Mouse (Mus musculus): Measurements from ENCODE around the gene Nkap.
"Not testable (repeated sequence)": the region's sequence is repeated elsewhere in the genome, so short reads cannot be mapped to it uniquely, and the experiment has no call there.

Gene Nkap

GRCm38 (mm10) chrX:37126671-37127358 is at the start of gene Nkap:
Gene Nkap, plus strand, starts transcription at chrX:37126795.
- peak; percentile 64 for DNase-seq (ENCODE audit: low read depth, low spot score)

GRCm38 (mm10) chrX:37080345-37080744 is 46.2 kb upstream of the Nkap start:
- DNase-seq (ENCODE audit: low read depth, low spot score) = not testable (repeated sequence)

- DNase-seq (ENCODE audit: low read depth, low spot score) = no peak
These were observed 45.4 kb upstream of the Nkap start for GRCm38 (mm10) chrX:37081194-37081593.

- peak; percentile 25 for DNase-seq (ENCODE audit: low read depth, low spot score)
These were observed 42.2 kb upstream of the Nkap start for GRCm38 (mm10) chrX:37084318-37084926.

DNA sequence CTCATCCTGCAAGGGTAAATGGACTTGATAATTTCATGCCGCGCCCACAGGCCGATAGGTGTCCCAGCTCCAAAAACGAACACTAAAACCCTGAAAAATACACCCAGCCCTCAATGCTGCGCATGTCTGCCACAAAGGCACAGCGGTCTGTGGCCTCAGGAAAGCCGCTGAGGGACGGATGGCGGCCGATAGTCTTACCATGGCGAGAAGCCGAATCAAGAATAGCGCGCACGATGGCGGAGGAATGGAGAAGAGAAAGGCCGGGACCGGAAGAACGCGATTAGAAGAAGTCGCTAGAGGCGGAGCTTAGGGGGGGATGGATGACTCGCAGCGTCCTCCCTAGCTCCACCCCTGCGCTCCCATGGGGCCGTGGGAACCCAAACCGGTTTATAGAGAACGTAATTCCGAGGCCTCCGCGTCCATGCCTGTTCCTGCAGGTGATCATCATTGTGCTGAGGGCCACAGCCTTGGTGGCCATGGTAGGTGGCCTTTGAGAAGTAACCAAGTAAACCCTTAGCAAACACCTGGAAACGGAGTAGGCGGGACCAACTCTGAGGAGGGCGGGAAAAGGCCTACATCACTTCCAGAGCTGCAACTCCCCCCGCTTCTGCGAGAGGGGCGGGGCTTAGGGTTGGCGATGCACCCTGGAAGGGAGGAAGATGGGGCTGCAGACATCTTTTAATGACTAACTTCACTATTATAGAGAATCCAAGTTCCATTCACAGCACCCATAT is 41.5 kb upstream of the Nkap start, which contains the start of gene Rpl39:
Gene Rpl39, minus strand, starts transcription at position 476 of the 734 bp plus-strand sequence.
- DNase-seq (ENCODE audit: low read depth, low spot score) = peak; percentile 79

DNA sequence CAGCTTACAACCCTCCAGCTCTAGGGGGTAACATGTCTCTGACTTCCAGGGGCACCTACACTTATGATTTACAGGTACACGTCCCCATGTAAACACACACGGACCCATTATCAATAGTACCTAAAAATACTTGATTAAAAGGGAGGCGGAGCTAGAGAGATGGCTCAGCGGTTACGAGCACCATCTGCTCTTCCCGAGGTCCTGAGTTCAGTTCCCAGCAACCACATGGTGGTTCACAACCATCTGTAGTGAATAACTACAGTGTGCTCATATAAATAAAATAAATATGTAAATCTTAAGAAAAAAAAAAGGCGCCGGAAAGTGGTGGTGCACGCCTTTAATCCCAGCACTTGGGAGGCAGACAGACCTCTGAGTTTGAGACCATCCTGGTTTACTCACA is 40.9 kb upstream of the Nkap start:
- DNase-seq (ENCODE audit: low read depth, low spot score) = no peak

DNA sequence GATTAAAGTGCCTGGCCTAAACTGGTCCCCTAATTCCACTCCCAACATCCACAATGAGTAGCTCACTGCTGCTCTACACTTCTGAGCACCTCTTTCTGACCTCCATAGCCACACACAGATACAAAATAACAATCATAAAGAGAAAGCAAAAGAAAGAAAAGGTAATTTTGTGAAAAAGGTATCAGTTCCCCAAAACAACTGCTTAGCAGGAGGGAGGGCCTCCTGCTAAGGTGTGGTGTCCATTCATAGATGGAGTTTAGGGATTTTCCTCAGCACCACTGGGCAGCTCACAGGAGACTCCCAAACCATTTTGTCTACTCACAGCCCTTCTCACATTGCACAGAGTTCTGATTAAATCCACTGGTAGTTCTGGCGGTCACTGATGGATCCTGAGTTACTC is 37.8 kb upstream of the Nkap start:
- no peak for DNase-seq (ENCODE audit: low read depth, low spot score)

DNA sequence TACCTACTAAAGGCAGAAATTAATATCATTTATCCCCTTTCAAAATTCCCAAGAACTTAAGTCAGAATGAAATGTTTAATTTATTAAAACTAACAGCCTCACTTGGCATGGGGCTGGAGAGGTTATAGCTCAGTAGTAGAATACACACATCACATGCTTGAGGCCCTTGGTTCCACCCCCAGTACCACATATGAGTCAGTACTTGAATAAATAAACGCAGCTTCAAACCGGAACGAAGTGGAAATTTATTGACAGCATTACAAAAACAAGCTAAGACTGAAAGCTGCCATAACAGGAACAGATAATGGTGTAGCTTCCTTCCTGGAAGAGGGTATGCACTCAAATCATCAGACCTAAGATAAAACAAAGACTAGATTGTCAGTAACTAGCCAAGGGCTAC is 35.1 kb upstream of the Nkap start:
- DNase-seq (ENCODE audit: low read depth, low spot score) = no peak

GRCm38 (mm10) chrX:37095106-37095768 is 31.4 kb upstream of the Nkap start:
- DNase-seq (ENCODE audit: low read depth, low spot score) = no peak

DNA sequence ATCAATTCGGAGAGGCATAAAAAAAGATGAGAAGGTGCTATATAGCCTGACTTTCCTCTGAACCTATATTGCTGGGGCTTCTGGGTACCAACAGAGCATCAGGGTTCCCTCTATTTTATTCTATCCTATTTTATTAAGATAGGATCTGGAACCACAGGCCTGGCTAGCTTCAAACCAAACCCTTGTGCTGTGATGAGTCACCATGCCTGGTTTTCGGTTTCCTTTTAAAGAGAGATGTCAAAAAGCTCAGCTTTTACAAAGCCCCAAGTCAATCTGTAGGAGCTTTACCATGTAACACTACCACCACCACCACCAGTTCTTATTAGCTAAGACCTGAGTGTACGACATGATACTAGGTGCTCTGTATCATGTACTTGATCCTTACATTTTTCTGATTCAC is 27.9 kb upstream of the Nkap start:
- DNase-seq (ENCODE audit: low read depth, low spot score) = no peak

DNA sequence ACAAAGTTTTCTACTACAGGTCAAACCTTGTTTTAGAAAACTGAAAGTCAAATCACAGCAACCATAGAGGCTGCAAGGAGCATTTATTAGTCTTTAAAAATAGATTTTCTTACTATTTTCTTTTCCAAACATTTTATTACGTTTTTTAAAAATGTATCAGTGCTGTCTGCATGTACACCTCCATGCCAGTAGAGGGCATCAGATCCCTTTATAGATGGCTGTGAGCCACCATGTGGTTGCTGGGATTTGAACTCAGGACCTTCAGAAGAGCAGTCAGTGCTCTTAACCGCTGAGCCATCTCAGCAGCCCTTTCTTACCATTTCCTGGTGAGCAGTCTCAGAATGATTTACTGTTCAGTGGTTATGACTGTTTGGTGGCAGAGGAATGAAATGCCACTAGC is 22.8 kb upstream of the Nkap start:
- no peak for DNase-seq (ENCODE audit: low read depth, low spot score)

DNA sequence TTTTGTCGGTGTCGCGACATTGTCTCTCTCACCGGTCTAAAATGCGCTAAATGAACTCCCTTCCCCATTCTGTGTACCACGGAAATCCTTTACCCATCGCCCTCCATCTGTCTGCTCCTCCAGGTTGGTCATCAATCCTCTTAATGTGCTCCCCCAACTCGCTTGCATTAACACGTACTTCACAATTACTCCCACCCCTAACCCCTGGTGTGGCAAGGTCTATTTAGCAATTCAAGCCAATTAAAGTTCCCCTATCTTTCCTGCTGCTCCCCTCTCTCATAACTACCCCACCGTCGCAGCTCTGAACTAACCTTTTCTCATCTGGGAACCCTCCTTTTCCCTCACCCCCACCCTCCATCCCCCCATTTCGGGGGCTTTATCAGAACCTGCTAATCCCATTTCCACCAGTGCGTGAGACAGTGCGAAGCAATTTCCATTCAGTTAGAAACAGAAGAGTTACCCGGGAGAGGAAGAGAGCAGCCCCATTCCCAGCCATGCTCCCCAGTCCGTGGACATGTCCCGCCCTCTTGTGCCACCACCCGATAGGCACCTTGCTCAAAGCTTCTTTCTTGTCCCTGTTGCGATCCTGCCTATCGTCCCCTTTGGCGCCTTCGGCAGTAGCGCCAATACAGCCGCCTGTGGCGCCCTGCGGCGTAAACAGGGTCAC is 16.9 kb upstream of the Nkap start:
- DNase-seq (ENCODE audit: low read depth, low spot score) = no peak

GRCm38 (mm10) chrX:37110193-37110880 is 16.3 kb upstream of the Nkap start, which contains the start of gene Upf3b:
Gene Upf3b, minus strand, starts transcription at chrX:37110322.
- DNase-seq (ENCODE audit: low read depth, low spot score) = peak; percentile 89

- DNase-seq (ENCODE audit: low read depth, low spot score) = no peak
These were observed 15.8 kb upstream of the Nkap start for GRCm38 (mm10) chrX:37110881-37111193.

- no peak for DNase-seq (ENCODE audit: low read depth, low spot score)
These were observed 9.5 kb upstream of the Nkap start for GRCm38 (mm10) chrX:37117085-37117484.

GRCm38 (mm10) chrX:37119585-37119984 is 7.0 kb upstream of the Nkap start:
- no peak for DNase-seq (ENCODE audit: low read depth, low spot score)

DNA sequence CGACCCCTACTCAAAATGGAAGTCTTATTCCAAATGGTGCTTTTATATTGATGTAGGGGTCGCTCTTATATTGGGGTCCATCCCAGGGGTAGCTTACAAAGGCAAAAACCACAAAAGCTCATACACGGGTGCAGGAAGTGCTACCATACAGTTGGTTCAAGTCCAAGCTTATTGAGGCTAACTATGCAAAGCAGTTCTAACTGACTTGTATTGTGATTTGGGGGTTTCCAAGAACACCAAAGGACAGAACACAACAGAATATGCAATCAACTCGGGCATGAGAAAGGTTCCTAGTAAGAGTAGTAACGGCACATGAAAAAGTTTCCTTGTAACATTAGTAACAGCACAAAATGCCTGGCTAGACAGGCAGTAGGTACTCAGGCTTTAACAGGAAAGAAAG is 6.4 kb upstream of the Nkap start:
- DNase-seq (ENCODE audit: low read depth, low spot score) = no peak

DNA sequence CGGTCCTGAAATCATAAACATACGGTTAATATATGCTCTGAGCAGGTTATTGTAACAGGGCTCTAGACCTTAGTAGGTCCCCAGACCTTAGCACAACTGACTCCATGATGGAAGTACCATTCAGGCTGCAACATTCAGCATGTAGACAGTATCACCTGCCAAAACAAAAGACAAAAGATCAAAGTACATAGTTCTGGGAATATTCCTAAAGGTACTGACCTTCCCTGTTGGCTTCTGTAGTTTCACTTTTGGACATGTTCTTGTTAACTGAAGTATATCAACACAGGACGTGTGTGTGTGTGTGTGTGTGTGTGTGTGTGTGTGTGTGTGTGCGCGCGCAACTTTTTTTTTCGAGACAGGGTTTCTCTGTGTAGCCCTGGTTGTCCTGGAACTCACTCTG is 1.1 kb upstream of the Nkap start:
- no peak for DNase-seq (ENCODE audit: low read depth, low spot score)

GRCm38 (mm10) chrX:37141732-37142131 is 15.1 kb downstream of the Nkap start:
- no peak for DNase-seq (ENCODE audit: low read depth, low spot score)

DNA sequence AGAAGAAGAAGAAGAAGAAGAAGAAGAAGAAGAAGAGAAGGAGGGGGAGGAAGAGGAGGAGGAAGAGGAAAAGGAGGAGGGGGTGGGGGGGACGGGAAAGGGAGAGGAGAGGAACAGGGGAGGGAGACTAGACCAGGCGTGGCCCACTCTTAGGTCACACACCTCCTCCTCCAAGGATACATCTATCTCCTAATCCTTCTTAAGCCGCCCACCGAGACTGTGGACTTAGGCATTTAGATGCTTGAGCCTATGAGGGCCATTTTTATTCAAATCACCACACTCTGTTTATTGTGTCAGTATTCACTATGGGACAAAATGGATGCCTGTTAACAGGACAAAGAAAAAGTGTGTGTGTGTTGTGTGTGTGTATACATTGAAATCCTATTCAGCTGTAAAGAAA is 17.9 kb downstream of the Nkap start:
- DNase-seq (ENCODE audit: low read depth, low spot score) = not testable (repeated sequence)

GRCm38 (mm10) chrX:37144954-37145353 is 18.4 kb downstream of the Nkap start:
- no peak for DNase-seq (ENCODE audit: low read depth, low spot score)
